Mouse (Mus musculus) stomach, embryonic 14.5 days (tissue): Measurements from ENCODE around the gene Sik1. TPM values are rescaled to one million over a fixed set of nuclear protein-coding genes. Genes with fewer than 3 reads are reported as not detected.
A peak's percentile ranks its signal among the peaks of the same experiment; 100 is the strongest.

ENCODE experiments used
- ATAC-seq: fragments of 200-750 bp; cut with Nextera tagmentation; 2 replicates; pipeline ENCODE4 v1.8.0; 2017; ENCODE audit warnings: low read depth, moderate TSS enrichment; ENCODE audit not compliant: insufficient number of reproducible peaks, insufficient read depth, low FRiP score
- H3K27ac ChIP-seq: fragments of 300-500 bp; sonication (generic); 2 replicates; pipeline ENCODE4 v1.5.1; 2014; ENCODE audit warnings: mild to moderate bottlenecking, low read length, moderate library complexity, mixed read lengths
- H3K27me3 ChIP-seq: fragments of 300-500 bp; sonication (generic); 2 replicates; pipeline ENCODE4 v1.6.1; 2014; ENCODE audit warnings: low read length, control low read depth, mixed read lengths; ENCODE audit not compliant: control insufficient read depth, insufficient read depth
- H3K36me3 ChIP-seq: fragments of 300-500 bp; sonication (generic); 2 replicates; pipeline ENCODE4 v1.6.1; 2014; ENCODE audit warnings: mild to moderate bottlenecking, control low read depth, low read length, moderate library complexity, mixed read lengths; ENCODE audit not compliant: control insufficient read depth, insufficient read depth
- H3K4me1 ChIP-seq: fragments of 300-500 bp; sonication (generic); 2 replicates; pipeline ENCODE4 v1.6.1; 2014; ENCODE audit warnings: low read length, control low read depth, mixed read lengths; ENCODE audit not compliant: control insufficient read depth, insufficient read depth
- H3K4me2 ChIP-seq: fragments of 300-500 bp; sonication (generic); replicated peaks from 2 replicates; pipeline ENCODE4 v1.6.1; 2014; ENCODE audit warnings: low read depth, low read length, control low read depth
- H3K4me3 ChIP-seq: fragments of 300-500 bp; sonication (generic); 2 replicates; pipeline ENCODE4 v1.5.1; 2014; ENCODE audit warnings: low read depth, low read length, control low read depth
- H3K9ac ChIP-seq: fragments of 300-500 bp; sonication (generic); replicated peaks from 2 replicates; pipeline ENCODE4 v1.6.1; 2014; ENCODE audit warnings: low read depth, mild to moderate bottlenecking, control low read depth, low read length, moderate library complexity, mixed read lengths
- H3K9me3 ChIP-seq: fragments of 300-500 bp; sonication (generic); 2 replicates; pipeline ENCODE4 v1.6.1; 2016; ENCODE audit warnings: low read depth, low read length, control low read depth; ENCODE audit not compliant: control insufficient read depth
- WGBS: fragments of 180-500 bp; shearing (Covaris S2); extraction: QIAGEN DNeasy Blood & Tissue Kit; methylation state at CpG from one replicate; pipeline ENCODE4 v1.1.7; 2014; 5-methylcytosine and 5-hydroxymethylcytosine counted together
- polyA plus RNA-seq: library from polyadenylated mRNA; unstranded; fragments of >200 nt; fragmentation: Nextera tagmentation; extraction: Ambion mirVana; gene quantifications from 2 replicates; pipeline ENCODE4 v1.2.1, GENCODE M21; 2014

Gene Sik1
- polyA plus RNA-seq, 1 experiment from 2014 or later: 19.7 TPM

DNA sequence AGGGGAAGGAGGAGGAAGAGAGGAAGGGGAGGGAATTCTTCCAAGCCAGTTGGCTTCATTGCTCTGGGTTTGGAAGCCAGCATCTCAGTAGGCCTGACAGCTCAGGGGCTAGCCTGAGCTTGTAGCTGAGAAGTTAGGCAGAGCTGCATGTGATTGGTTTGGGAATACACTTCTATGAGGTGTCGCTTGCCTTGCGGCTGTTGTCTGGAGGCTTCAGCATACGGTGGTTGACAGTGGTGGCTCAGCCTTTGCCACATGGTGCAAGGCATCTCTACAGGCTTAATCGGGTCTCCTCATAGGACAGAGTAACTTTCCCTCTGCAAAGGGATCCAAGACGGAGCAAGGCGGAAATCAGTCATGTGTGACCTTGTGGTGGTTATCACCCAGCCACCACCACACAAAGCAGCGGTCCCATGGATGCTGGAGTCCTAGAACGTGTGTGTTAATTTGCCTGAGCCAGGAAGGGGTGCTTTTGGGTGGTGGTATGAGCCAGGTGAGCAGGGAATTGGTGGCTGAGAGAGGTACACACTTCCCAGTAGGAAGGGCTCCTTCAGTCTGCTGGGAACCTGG lies 25.0 kb downstream of the Sik1 start:
- H3K4me2 ChIP-seq: no peak overlapping the region
- no peak overlapping the region for H3K9ac ChIP-seq
- WGBS: 90% methylated on average over 8 of the region's 8 CpGs
- ATAC-seq: no peak
- H3K9me3 ChIP-seq: peaks cover 4% of the 10 kb centered on the region; the same call in 1 of the 2 replicates
- H3K4me3 ChIP-seq: no peak overlapping the region
- no peaks in the 10 kb centered on the region for H3K27me3 ChIP-seq
- no peak overlapping the region for H3K27ac ChIP-seq
- no peaks in the 10 kb centered on the region for H3K36me3 ChIP-seq
- peaks cover 34% of the 10 kb centered on the region for H3K4me1 ChIP-seq

DNA sequence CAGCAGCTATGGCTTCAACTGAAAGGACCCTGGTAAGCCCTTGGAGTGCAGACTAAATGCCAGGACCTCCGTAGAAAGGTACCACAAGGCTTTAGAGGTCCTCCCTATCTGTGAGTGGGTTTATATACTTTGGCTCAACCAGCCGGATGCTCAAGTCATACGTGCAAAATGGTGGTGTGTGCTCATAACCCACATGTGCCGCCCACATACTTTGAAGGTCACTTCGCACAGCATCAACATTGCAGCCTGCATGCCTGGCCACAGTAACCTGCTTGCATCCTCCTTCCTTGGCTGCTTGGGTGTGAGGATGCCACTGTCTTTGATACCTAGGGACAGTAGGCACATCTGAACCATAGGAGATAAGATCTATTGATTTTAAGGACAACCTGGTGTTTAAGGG lies 26.7 kb downstream of the Sik1 start:
- Histone ChIP-seq H3K27me3 (no peaks in the 10 kb centered on the region), H3K36me3 (no peaks in the 10 kb centered on the region), H3K9me3 (no peaks in the 10 kb centered on the region), H3K4me3 (no peak overlapping the region), H3K9ac (no peak overlapping the region), H3K4me1 (peaks cover 30% of the 10 kb centered on the region), H3K4me2 (no peak overlapping the region), H3K27ac (peak overlapping the region; percentile 87; the same call in 1 of the 2 replicates)
- ATAC-seq: no peak
- WGBS: 97% methylated on average over 5 of the region's 5 CpGs

DNA sequence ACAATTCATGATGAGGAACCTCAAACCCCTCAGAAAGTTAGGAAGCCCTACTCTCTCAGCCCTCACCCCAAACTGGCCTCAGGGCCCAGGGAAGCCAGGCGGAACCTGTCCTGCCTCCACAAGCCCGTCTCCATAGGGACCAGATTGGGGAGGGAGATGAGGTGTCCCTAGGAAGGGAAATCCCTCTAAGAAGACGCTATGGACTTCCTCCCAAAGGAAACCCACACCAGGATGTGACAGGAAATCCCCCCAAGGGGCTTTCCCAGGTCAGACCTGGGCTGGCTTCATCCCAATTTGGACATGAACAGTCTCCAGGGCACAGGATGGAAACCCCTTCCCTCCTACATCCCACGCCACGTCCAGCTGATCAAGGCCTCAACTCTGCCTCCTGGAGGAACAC lies 27.5 kb downstream of the Sik1 start:
- Histone ChIP-seq H3K4me2 (no peak overlapping the region), H3K27ac (peak overlapping the region; percentile 87; the same call in 1 of the 2 replicates), H3K9ac (no peak overlapping the region), H3K4me1 (peaks cover 22% of the 10 kb centered on the region), H3K4me3 (no peak overlapping the region), H3K36me3 (no peaks in the 10 kb centered on the region), H3K27me3 (no peaks in the 10 kb centered on the region), H3K9me3 (no peaks in the 10 kb centered on the region)
- WGBS: 70% methylated on average over 5 of the region's 5 CpGs
- ATAC-seq: no peak

DNA sequence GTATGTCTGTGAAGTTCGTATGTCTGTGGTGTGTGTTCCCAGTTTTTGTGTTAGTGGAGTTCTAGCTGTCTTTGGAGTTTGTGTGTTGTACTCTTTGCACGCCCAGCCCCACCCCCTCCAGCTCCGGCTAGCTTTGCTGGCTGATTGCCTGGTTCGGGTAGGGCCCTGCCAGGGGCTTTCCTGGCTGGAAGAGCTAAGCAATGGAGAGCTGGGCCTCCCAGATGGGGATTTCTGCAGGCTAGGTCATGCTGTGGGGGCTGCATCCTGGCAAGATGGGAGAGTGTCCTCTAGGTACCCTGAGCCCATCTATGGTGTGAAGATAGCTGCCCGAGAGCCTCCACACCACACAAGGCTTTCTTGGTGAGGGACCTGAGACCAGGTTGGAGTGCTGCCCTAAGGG lies 28.4 kb downstream of the Sik1 start:
- Histone ChIP-seq H3K4me1 (peaks cover 22% of the 10 kb centered on the region), H3K4me2 (no peak overlapping the region), H3K4me3 (no peak overlapping the region), H3K9me3 (no peaks in the 10 kb centered on the region), H3K27ac (peak overlapping the region; percentile 87), H3K9ac (no peak overlapping the region), H3K27me3 (no peaks in the 10 kb centered on the region), H3K36me3 (no peaks in the 10 kb centered on the region)
- peak; percentile 69; the same call in 1 of the 2 replicates for ATAC-seq
- WGBS: 28% methylated on average over 5 of the region's 5 CpGs

DNA sequence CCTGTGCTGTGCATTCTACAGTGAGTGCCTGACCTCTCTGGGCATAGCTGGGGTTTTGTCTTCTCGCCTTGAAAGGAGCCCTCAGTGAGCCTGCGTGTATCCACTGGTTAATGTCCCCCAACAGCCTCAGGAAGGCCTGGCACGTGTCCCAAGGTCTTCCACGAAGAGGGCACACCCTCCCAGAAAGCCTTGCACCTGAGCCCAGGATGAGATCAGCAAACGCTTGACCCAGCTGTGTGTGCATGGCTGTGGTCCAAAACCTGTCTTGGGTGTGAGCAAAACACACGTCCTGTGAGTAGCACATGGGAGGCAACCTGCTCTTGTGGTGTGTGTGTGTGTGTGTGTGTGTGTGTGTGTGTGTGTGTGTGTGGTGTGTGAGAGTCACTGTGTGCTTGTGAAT lies 28.9 kb downstream of the Sik1 start:
- Histone ChIP-seq H3K9ac (no peak overlapping the region), H3K36me3 (no peaks in the 10 kb centered on the region), H3K27me3 (no peaks in the 10 kb centered on the region), H3K4me2 (no peak overlapping the region), H3K9me3 (no peaks in the 10 kb centered on the region), H3K4me1 (peaks cover 22% of the 10 kb centered on the region), H3K4me3 (no peak overlapping the region), H3K27ac (peak overlapping the region; percentile 87; the same call in 1 of the 2 replicates)
- peak; percentile 39; the same call in 1 of the 2 replicates for ATAC-seq
- 28% methylated on average over 6 of the region's 6 CpGs for WGBS

DNA sequence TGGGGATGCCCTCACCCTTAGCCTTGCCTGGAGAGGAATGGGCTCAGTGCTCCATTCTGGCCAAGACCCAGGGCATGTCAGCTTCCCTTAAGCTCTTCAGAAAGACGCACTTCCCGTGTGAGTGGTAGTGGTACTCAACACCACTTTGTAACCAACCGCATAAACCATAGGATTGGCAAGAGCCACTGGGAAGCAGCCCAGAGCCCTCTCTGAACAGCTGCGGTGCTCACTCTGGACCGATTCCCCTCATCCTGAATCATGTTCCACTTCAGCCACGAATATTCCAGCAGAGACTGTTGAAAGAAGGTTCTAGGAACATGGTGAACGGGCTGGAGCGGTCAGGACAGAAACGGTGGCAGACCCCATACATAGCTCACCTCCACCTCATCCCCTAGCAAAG lies 29.9 kb downstream of the Sik1 start:
- Histone ChIP-seq H3K9me3 (no peaks in the 10 kb centered on the region), H3K4me2 (no peak overlapping the region), H3K36me3 (no peaks in the 10 kb centered on the region), H3K4me1 (peaks cover 27% of the 10 kb centered on the region), H3K27ac (no peak overlapping the region), H3K4me3 (no peak overlapping the region), H3K9ac (no peak overlapping the region), H3K27me3 (no peaks in the 10 kb centered on the region)
- WGBS: 89% methylated on average over 9 of the region's 9 CpGs
- ATAC-seq: no peak

DNA sequence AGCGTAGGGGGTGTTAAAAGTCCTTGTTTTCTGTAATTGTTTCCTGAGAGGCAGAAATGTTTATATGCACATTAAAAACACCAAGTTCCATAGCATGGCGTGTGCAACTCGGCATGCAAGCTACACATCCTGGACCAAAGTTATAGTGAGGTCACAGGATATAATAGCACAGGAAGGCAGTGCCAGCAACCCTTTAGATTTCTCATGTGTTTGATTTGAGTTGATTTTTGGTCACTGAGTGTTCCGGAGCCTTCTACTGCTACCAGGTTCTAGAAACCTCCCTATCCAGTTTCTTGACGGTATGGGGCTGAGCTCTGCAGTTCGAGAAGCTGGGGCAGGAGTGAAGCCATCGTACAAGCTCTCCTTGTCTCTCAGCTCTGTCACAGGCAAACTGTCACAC lies 30.8 kb downstream of the Sik1 start:
- peaks cover 29% of the 10 kb centered on the region for H3K4me1 ChIP-seq
- H3K9me3 ChIP-seq: no peaks in the 10 kb centered on the region
- no peak for ATAC-seq
- no peaks in the 10 kb centered on the region for H3K36me3 ChIP-seq
- no peak overlapping the region for H3K4me2 ChIP-seq
- H3K27ac ChIP-seq: no peak overlapping the region
- H3K4me3 ChIP-seq: no peak overlapping the region
- H3K9ac ChIP-seq: no peak overlapping the region
- no peaks in the 10 kb centered on the region for H3K27me3 ChIP-seq
- 78% methylated on average over 7 of the region's 7 CpGs for WGBS

DNA sequence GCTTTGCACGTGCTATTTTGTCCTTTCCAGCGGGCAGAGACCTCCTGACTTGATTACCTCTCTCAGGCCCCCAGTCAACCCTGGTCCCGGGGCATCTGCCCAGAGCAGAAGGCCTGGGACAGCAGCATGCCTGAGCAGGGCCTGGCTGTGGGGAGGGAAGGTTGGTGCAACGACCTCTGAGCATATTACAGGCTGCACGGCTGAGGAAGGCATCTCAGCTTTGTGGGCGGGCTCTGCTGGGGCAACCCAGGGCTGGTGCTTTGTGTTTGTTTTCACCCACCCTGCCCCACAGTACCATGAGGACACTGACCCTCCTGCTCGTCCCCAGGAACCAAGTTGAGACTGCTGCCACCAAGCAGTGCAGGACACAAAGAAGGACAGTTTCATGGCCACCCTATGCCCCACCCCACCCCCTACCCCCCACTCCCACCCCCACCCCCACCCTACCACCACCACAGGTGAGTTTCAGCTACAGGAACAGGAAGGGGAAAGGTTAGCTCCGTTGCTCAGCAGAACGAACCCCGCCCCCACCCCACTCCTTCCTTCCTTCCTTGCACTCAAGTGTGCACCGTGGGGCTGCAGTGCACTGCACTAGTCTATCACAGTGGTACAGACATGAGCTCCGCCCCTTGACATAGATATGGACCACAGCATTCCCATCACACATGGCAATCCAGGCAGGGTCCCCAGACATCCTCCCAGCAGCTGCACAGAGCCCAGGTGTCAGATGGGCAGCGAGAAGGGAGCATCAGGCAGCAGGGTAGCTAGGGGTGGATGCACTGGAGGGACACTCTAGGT lies 34.3 kb downstream of the Sik1 start:
- Histone ChIP-seq H3K36me3 (no peaks in the 10 kb centered on the region), H3K9ac (no peak overlapping the region), H3K27me3 (no peaks in the 10 kb centered on the region), H3K4me3 (no peak overlapping the region), H3K4me2 (no peak overlapping the region), H3K9me3 (no peaks in the 10 kb centered on the region), H3K27ac (no peak overlapping the region), H3K4me1 (peaks cover 11% of the 10 kb centered on the region)
- WGBS: 33% methylated on average over 13 of the region's 13 CpGs
- peak; percentile 61; the same call in 1 of the 2 replicates for ATAC-seq
